Mouse (Mus musculus) heart, embryonic 10.5 days (tissue): Measurements from ENCODE around the gene Gm17349. TPM values are rescaled to one million over a fixed set of nuclear protein-coding genes. Genes with fewer than 3 reads are reported as not detected.

ENCODE experiments used
- DNase-seq: peaks from one replicate; pipeline ENCODE4 v3.0.0-alpha.2; 2017; ENCODE audit warnings: low spot score
- H3K27ac ChIP-seq: fragments of 300-500 bp; sonication (generic); 2 replicates; pipeline ENCODE4 v1.5.1; 2016; ENCODE audit warnings: mild to moderate bottlenecking
- H3K27me3 ChIP-seq: fragments of 300-500 bp; sonication (generic); 2 replicates; pipeline ENCODE4 v1.6.1; 2016; ENCODE audit warnings: mild to moderate bottlenecking; ENCODE audit not compliant: poor library complexity, insufficient read depth, severe bottlenecking
- H3K36me3 ChIP-seq: fragments of 300-500 bp; sonication (generic); 2 replicates; pipeline ENCODE4 v1.6.1; 2016; ENCODE audit warnings: mild to moderate bottlenecking, moderate library complexity
- H3K4me1 ChIP-seq: fragments of 300-500 bp; sonication (generic); 2 replicates; pipeline ENCODE4 v1.6.1; 2016; ENCODE audit warnings: mild to moderate bottlenecking
- H3K4me3 ChIP-seq: fragments of 300-500 bp; sonication (generic); 2 replicates; pipeline ENCODE4 v1.5.1; 2016; ENCODE audit warnings: mild to moderate bottlenecking, moderate library complexity
- H3K9me3 ChIP-seq: fragments of 300-500 bp; sonication (generic); 2 replicates; pipeline ENCODE4 v1.6.1; 2016; ENCODE audit warnings: mild to moderate bottlenecking, moderate library complexity
- WGBS: fragments of 180-500 bp; shearing (Covaris S2); methylation state at CpG from one replicate; pipeline ENCODE4 v1.1.7; 2016; 5-methylcytosine and 5-hydroxymethylcytosine counted together
- polyA plus RNA-seq: library from polyadenylated mRNA; unstranded; fragments of >200 nt; fragmentation: Nextera tagmentation; extraction: Ambion mirVana; gene quantifications from 2 replicates; pipeline ENCODE4 v1.2.1, GENCODE M21; 2016

Gene Gm17349
- polyA plus RNA-seq, 1 experiment from 2014 or later: not detected

DNA sequence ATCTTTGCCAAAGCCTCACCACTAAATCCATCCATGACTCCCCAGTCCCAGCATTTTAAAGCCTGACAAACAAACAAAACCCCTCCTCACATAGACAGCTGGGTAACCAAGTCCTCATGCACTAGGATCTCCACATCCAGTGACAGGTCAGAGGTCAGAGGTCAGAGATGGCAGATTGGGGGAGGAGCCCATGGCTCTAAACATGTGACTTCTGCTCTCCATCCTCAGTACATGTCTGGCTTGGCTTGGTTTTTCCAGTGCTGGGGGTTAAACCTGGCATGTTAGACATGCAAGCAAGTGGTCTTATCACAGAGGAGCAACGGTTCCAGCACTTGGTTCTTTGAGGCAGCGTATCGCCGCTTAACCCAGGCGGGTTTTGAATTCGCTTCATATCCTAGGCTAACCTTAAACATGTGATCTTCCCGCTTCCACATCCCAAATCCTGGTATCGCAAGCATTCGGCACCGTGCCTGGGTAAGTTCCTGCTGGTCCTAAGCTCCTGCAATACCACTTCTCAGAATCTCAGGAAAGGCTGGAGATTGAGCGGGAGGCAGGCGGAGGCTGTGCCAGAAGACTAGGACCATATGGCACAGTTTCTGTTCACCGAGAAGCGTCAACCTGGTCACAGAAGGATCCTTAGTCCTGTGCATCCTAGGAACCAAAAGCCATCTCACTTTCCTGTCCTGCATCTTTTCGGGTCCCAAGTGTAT lies 44.0 kb downstream of the Gm17349 start:
- DNase-seq: no peak
- H3K4me3 ChIP-seq: no peak overlapping the region
- WGBS: 88% methylated on average over 15 of the region's 15 CpGs
- H3K27me3 ChIP-seq: peaks cover 41% of the 10 kb centered on the region
- H3K9me3 ChIP-seq: no peaks in the 10 kb centered on the region
- H3K36me3 ChIP-seq: no peaks in the 10 kb centered on the region
- peaks cover 47% of the 10 kb centered on the region for H3K4me1 ChIP-seq
- H3K27ac ChIP-seq: no peak overlapping the region

DNA sequence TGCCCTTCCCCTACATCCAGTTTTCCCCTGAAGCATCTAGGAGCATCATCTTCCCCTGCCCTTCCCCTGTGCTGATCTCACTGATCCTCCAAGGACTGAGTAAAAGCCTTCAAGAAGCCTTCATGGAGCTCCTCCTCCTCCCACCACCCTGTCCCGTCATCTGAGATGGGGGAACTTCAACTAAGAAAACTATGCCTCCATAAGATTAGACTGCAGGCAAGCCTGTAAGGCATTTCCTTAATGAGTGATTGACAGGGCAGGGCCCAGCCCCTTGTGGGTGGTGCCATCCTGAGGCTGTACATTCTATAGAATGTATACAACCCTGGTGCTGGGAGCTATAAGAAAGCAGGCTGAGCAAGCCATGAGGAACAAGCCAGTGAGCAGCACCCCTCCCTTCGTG lies 46.9 kb downstream of the Gm17349 start:
- 54% methylated on average over 2 of the region's 2 CpGs for WGBS

DNA sequence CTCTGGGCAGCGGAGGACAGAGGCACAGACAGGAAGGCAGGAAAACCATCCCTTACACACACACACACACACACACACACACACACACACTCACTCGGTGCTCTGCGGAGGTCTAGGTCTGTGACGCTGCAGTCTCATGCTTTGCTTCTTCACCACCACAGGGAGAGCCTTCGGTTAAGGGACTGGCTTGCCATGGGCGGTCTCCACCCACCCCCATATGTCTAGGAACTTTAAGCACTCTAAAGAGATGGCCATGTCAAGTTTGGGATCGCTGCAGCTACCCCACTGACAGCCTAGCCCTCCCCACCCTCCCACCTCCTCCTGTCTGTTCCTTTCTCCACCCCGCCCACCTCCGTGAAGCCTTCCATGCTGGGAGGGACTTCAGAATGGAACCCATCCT lies 49.3 kb downstream of the Gm17349 start:
- H3K27ac ChIP-seq: no peak overlapping the region
- H3K4me3 ChIP-seq: no peak overlapping the region
- no peaks in the 10 kb centered on the region for H3K9me3 ChIP-seq
- H3K36me3 ChIP-seq: no peaks in the 10 kb centered on the region
- WGBS: 43% methylated on average over 9 of the region's 9 CpGs
- peaks cover 46% of the 10 kb centered on the region for H3K27me3 ChIP-seq
- H3K4me1 ChIP-seq: peaks cover 23% of the 10 kb centered on the region
- DNase-seq: peak; percentile 70

More for the DNA sequence above, 46.9 kb downstream of the Gm17349 start:
- no peak overlapping the region for H3K4me3 ChIP-seq
- H3K36me3 ChIP-seq: no peaks in the 10 kb centered on the region
- no peak overlapping the region for H3K27ac ChIP-seq
- peaks cover 36% of the 10 kb centered on the region for H3K4me1 ChIP-seq
- H3K27me3 ChIP-seq: peaks cover 55% of the 10 kb centered on the region
- peak; percentile 66 for DNase-seq
- H3K9me3 ChIP-seq: no peaks in the 10 kb centered on the region

DNA sequence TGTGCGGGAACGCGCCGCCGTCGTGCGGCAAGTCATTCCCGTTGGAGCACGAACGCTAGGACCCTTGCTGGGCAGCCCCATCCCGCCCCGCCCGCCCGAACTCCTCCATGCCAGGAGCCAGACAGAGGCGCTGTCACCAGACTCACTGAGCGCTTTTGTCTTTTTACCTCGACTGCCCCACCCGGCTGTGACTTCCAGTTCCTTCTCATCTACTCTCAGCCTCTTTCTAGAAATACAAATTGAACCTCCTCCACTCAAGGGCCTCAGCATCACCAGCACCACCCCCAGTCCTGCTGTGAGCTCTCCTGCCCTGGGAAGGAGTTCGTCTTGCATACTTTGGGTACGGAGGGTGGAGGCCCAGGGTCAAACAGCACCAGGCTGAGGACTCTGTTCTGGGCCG lies 51.4 kb downstream of the Gm17349 start:
- no peak for DNase-seq
- Histone ChIP-seq H3K27me3 (peaks cover 39% of the 10 kb centered on the region), H3K27ac (0 out of 2 replicates have a peak overlapping the region, but pooled peaks have one; percentile 17), H3K4me3 (peak overlapping the region; percentile 54), H3K36me3 (no peaks in the 10 kb centered on the region), H3K9me3 (no peaks in the 10 kb centered on the region), H3K4me1 (peaks cover 42% of the 10 kb centered on the region)
- WGBS: 2% methylated on average over 21 of the region's 21 CpGs

DNA sequence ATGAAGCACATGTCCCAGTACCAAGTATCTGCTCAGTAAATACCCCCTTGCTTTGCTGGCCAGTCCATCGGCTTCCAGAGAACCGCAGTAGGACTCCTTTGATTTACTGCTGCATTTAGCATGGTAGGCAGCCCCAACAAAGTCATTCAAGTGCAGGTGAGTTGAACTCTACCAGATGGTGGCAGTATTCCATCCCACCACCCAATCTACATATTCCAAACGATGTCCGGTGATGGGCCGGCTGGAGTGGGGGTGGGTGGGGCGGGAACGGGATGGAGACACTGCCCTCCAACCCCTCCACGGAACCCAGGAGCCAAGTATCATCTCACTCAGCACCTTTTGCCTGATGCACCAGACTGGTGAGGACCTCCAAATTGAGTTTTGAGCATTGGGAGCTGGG lies 52.0 kb downstream of the Gm17349 start:
- Histone ChIP-seq H3K27me3 (peaks cover 39% of the 10 kb centered on the region), H3K4me3 (peak overlapping the region; percentile 54), H3K9me3 (no peaks in the 10 kb centered on the region), H3K4me1 (peaks cover 47% of the 10 kb centered on the region), H3K27ac (0 out of 2 replicates have a peak overlapping the region, but pooled peaks have one; percentile 17), H3K36me3 (no peaks in the 10 kb centered on the region)
- peak; percentile 74 for DNase-seq
- WGBS: 9% methylated on average over 8 of the region's 8 CpGs

Other genes starting within 250 kb of the Gm17349 start
- gene Nckap5l, start 247.7 kb downstream of the Gm17349 start, polyA plus RNA-seq: 10.7 and 12.8 TPM in 2 replicates
- gene Bcdin3d, start 230.8 kb downstream of the Gm17349 start, polyA plus RNA-seq: 11.8 and 13.7 TPM in 2 replicates
- 0.59 and 0.68 TPM in 2 replicates for gene Faim2, start 177.3 kb downstream of the Gm17349 start, polyA plus RNA-seq
- gene Aqp2, start 126.4 kb downstream of the Gm17349 start, polyA plus RNA-seq: 0.15 TPM in 1 of 2 replicates, not detected in the other
- 3.5 and 5.3 TPM in 2 replicates for gene Aqp5, start 114.7 kb downstream of the Gm17349 start, polyA plus RNA-seq
- 0.06 TPM in 1 of 2 replicates, not detected in the other for gene Aqp6, start 104.1 kb downstream of the Gm17349 start, polyA plus RNA-seq
- 138 TPM in 2 replicates for gene Racgap1, start 53.8 kb downstream of the Gm17349 start, polyA plus RNA-seq
- 3.2 and 5.2 TPM in 2 replicates for gene Asic1, start 35.1 kb downstream of the Gm17349 start, polyA plus RNA-seq
- 31.1 and 45.5 TPM in 2 replicates for gene Smarcd1, start 3.4 kb downstream of the Gm17349 start, polyA plus RNA-seq
- 0.74 and 0.87 TPM in 2 replicates for gene Gpd1, start 12.0 kb upstream of the Gm17349 start, polyA plus RNA-seq
- gene Cox14, start 20.1 kb upstream of the Gm17349 start, polyA plus RNA-seq: 164 and 187 TPM in 2 replicates
- gene Cers5, start 67.4 kb upstream of the Gm17349 start, polyA plus RNA-seq: 56.5 and 60.3 TPM in 2 replicates
- 25.9 and 29.4 TPM in 2 replicates for gene Lima1, start 170.0 kb upstream of the Gm17349 start, polyA plus RNA-seq